In genomic region chr1:136364711-136365110, GRCm38 (mm10) we compare ENCODE assay signal across 9 mouse cellular contexts. TPM values are rescaled to one million over a fixed set of nuclear protein-coding genes. Genes with fewer than 3 reads are reported as not detected.
DNase-seq lines count a peak whose midpoint lies in the region; ATAC-seq lines count a peak whose summit lies in the region.
"Had no signal": no experiment of that assay in that cellular context is flagged by ENCODE, and none has a peak within 500 bp of the region (broad histone marks: within the 10 kb centered on the region; RNA-seq: fewer than 3 reads in every experiment).

No protein-coding gene starts in this region.

- WGBS in heart, embryonic 11.5 days (ENCODE audit: insufficient replicate concordance), result 68% methylated on average over 15 of the region's 19 CpGs
- 53% methylated on average over 18 of the region's 19 CpGs for WGBS in liver, embryonic 15.5 days (ENCODE audit: insufficient replicate concordance)
- 67% methylated on average over 19 of the region's 19 CpGs for WGBS in limb, embryonic 10.5 days
- WGBS in forebrain, embryonic 11.5 days, result 63% methylated on average over 18 of the region's 19 CpGs

- no peak overlapping the region for H3K4me2 ChIP-seq in heart, embryonic 11.5 days
- H3K4me2 ChIP-seq in liver, embryonic 15.5 days, result no peak overlapping the region
- no peak overlapping the region for H3K4me2 ChIP-seq in forebrain, embryonic 11.5 days (ENCODE audit: low read depth, low read length, severe bottlenecking)
- H3K4me2 ChIP-seq: lung, embryonic 15.5 days had no signal

- peak; percentile 47 to 85 for DNase-seq in heart, adult 18-20 months
- DNase-seq in adrenal gland, postnatal 14 days, result peak; percentile 87
- DNase-seq in gastrocnemius, postnatal 36 days, result peak; percentile 53 to 74
- DNase-seq in spleen, adult 18-20 months, result peak; percentile 46 to 68
- no peak for DNase-seq in limb, embryonic 10.5 days (ENCODE audit: low spot score)
- no peak for DNase-seq in forebrain, embryonic 11.5 days (ENCODE audit: low spot score)

- no peaks in the 10 kb centered on the region for H3K27me3 ChIP-seq in heart, embryonic 11.5 days (ENCODE audit: control insufficient read depth, insufficient read depth, low read length)
- peaks cover 8% of the 10 kb centered on the region; the same call in 1 of the 2 replicates for H3K27me3 ChIP-seq in liver, embryonic 15.5 days
- no peaks in the 10 kb centered on the region for H3K27me3 ChIP-seq in limb, embryonic 10.5 days (ENCODE audit: low read depth, poor library complexity, severe bottlenecking)
- no peaks in the 10 kb centered on the region for H3K27me3 ChIP-seq in forebrain, embryonic 11.5 days (ENCODE audit: control insufficient read depth, insufficient read depth, low read length)
- H3K27me3 ChIP-seq: lung, embryonic 15.5 days had no signal

- no peak overlapping the region for H3K4me3 ChIP-seq in heart, embryonic 11.5 days (ENCODE audit: low read depth, low read length)
- no peak overlapping the region for H3K4me3 ChIP-seq in liver, embryonic 15.5 days (replicated peaks)
- H3K4me3 ChIP-seq in limb, embryonic 10.5 days, result no peak overlapping the region
- H3K4me3 ChIP-seq in forebrain, embryonic 11.5 days (ENCODE audit: low read depth, low read length), result no peak overlapping the region
- H3K4me3 ChIP-seq: lung, embryonic 15.5 days had no signal

- no peak for ATAC-seq in heart, embryonic 11.5 days (replicated peaks; ENCODE audit: insufficient number of reproducible peaks, low FRiP score, low TSS enrichment)
- ATAC-seq in liver, embryonic 15.5 days (ENCODE audit: insufficient read depth), result peak; percentile 49
- no peak for ATAC-seq in forebrain, embryonic 11.5 days (replicated peaks; ENCODE audit: low FRiP score)

- H3K36me3 ChIP-seq in heart, embryonic 11.5 days (ENCODE audit: control insufficient read depth, insufficient read depth, low read length), result no peaks in the 10 kb centered on the region
- no peaks in the 10 kb centered on the region for H3K36me3 ChIP-seq in liver, embryonic 15.5 days (replicated peaks)
- no peaks in the 10 kb centered on the region for H3K36me3 ChIP-seq in limb, embryonic 10.5 days
- H3K36me3 ChIP-seq in forebrain, embryonic 11.5 days (ENCODE audit: control insufficient read depth, insufficient read depth, low read length), result no peaks in the 10 kb centered on the region
- H3K36me3 ChIP-seq: lung, embryonic 15.5 days had no signal

- no peak overlapping the region for H3K9ac ChIP-seq in heart, embryonic 11.5 days (ENCODE audit: low read depth, low read length)
- H3K9ac ChIP-seq in liver, embryonic 15.5 days, result no peak overlapping the region
- no peak overlapping the region for H3K9ac ChIP-seq in forebrain, embryonic 11.5 days (ENCODE audit: low read length)
- H3K9ac ChIP-seq: lung, embryonic 15.5 days had no signal

- no peaks in the 10 kb centered on the region; the same call in 1 of the 2 replicates for H3K4me1 ChIP-seq in heart, embryonic 11.5 days (ENCODE audit: control insufficient read depth, insufficient read depth, low read length)
- H3K4me1 ChIP-seq in liver, embryonic 15.5 days (replicated peaks), result peaks cover 23% of the 10 kb centered on the region
- H3K4me1 ChIP-seq in limb, embryonic 10.5 days, result peaks cover 17% of the 10 kb centered on the region; the same call in 1 of the 2 replicates
- H3K4me1 ChIP-seq in forebrain, embryonic 11.5 days (replicated peaks; ENCODE audit: control insufficient read depth, insufficient read depth, low read length), result peaks cover 5% of the 10 kb centered on the region; the same call in 1 of the 2 replicates

- H3K27ac ChIP-seq in heart, embryonic 11.5 days (ENCODE audit: low read depth, low read length), result no peak overlapping the region
- H3K27ac ChIP-seq in liver, embryonic 15.5 days (replicated peaks), result no peak overlapping the region
- H3K27ac ChIP-seq in limb, embryonic 10.5 days, result no peak overlapping the region
- H3K27ac ChIP-seq in forebrain, embryonic 11.5 days (ENCODE audit: low read depth, low read length), result no peak overlapping the region

- H3K9me3 ChIP-seq in heart, embryonic 11.5 days (replicated peaks; ENCODE audit: control insufficient read depth, low read length), result no peaks in the 10 kb centered on the region
- no peaks in the 10 kb centered on the region for H3K9me3 ChIP-seq in liver, embryonic 15.5 days (replicated peaks)
- no peaks in the 10 kb centered on the region for H3K9me3 ChIP-seq in limb, embryonic 10.5 days (replicated peaks)
- no peaks in the 10 kb centered on the region for H3K9me3 ChIP-seq in forebrain, embryonic 11.5 days (ENCODE audit: control insufficient read depth, low read length)
- H3K9me3 ChIP-seq: lung, embryonic 15.5 days had no signal

- intact Hi-C loops in gastrocnemius, postnatal 36 days (cut with DNase I), result no loop called here

RNA-seq across cellular contexts. Expression of gene Camsap2, which starts 18.8 kb away (rescaled TPM):
- total RNA-seq in heart, adult 18-20 months (2021), result 10 to 100 TPM; 21.1 to 21.3 TPM
- polyA plus RNA-seq in heart, embryonic 11.5 days (2014; fragmentation: Nextera tagmentation; extraction: Ambion mirVana), result 11.3 and 12.4 TPM in 2 replicates
- total RNA-seq in adrenal gland, postnatal 14 days (2021), result 47.2 and 47.8 TPM in 2 replicates
- 10 to 100 TPM in 1 of 2 experiments, 1 to 10 TPM in 1; 9.1 to 10.6 TPM for total RNA-seq in gastrocnemius, postnatal 36 days (2021)
- polyA plus RNA-seq in liver, embryonic 15.5 days (2015; fragmentation: Nextera tagmentation; extraction: Ambion mirVana), result 5.9 and 6.5 TPM in 2 replicates
- polyA plus RNA-seq in limb, embryonic 10.5 days (2016; fragmentation: Nextera tagmentation; extraction: Ambion mirVana), result 11.6 and 11.7 TPM in 2 replicates
- 28.4 and 29.1 TPM in 2 replicates for polyA plus RNA-seq in forebrain, embryonic 11.5 days (2014; fragmentation: Nextera tagmentation; extraction: Ambion mirVana)

RNA-seq across cellular contexts. Expression of gene Ddx59, which starts 50.4 kb away (rescaled TPM):
- 10 to 100 TPM; 12.4 to 15.3 TPM for total RNA-seq in heart, adult 18-20 months (2021)
- polyA plus RNA-seq in heart, embryonic 11.5 days (2014; fragmentation: Nextera tagmentation; extraction: Ambion mirVana), result 12.6 and 14.0 TPM in 2 replicates
- total RNA-seq in adrenal gland, postnatal 14 days (2021), result 14.0 and 14.2 TPM in 2 replicates
- total RNA-seq in gastrocnemius, postnatal 36 days (2021), result 10 to 100 TPM; 13.2 to 16.5 TPM
- polyA plus RNA-seq in liver, embryonic 15.5 days (2015; fragmentation: Nextera tagmentation; extraction: Ambion mirVana), result 4.9 and 5.5 TPM in 2 replicates
- 16.5 and 17.8 TPM in 2 replicates for polyA plus RNA-seq in limb, embryonic 10.5 days (2016; fragmentation: Nextera tagmentation; extraction: Ambion mirVana)
- 19.2 and 21.7 TPM in 2 replicates for polyA plus RNA-seq in forebrain, embryonic 11.5 days (2014; fragmentation: Nextera tagmentation; extraction: Ambion mirVana)

Comparison
In these comparisons a context has a peak if more than half of its experiments do, and no peak if none do; other contexts are left out.
1. DNase-seq: peak in heart, adult 18-20 months (2 of 2), adrenal gland, postnatal 14 days (single experiment), gastrocnemius, postnatal 36 days (2 of 2) and spleen, adult 18-20 months (2 of 2); none in limb, embryonic 10.5 days (single experiment) and forebrain, embryonic 11.5 days (single experiment).